Mouse (Mus musculus): ENCODE data around the gene Gm14085. TPM values are rescaled to one million over a fixed set of nuclear protein-coding genes. Genes with fewer than 3 reads are reported as not detected.
"Not testable (repeated sequence)": the region's sequence is repeated elsewhere in the genome, so short reads cannot be mapped to it uniquely, and the experiment has no call there.

The Gm14085 gene
- polyA plus RNA-seq, 1 experiment from 2014 or later, result not detected

DNA sequence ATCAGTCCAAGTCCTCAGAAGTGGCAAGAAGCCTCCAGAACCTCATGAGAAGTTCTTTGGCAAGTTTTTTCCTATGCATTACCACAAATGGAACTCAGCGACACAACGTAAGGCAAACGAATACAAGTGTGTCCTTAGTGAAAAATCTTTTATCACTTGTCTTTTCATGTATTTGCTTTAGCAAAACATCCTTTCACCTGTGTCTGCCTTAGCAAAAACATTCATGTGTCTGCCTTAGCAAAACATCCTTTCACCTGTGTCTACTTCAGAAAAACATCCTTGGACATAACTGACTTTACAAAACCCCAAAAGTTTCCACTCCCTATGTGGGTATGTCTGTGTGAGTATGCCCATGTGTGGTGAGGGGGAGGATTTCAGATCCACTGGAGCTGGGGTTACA, 15.5 kb upstream of the Gm14085 start:
- 95% methylated on average over 3 of the region's 3 CpGs for WGBS
- H3K27me3 ChIP-seq (ENCODE audit: control insufficient read depth, insufficient read depth, low read length), result no peaks in the 10 kb centered on the region
- no peaks in the 10 kb centered on the region for H3K36me3 ChIP-seq (ENCODE audit: control insufficient read depth, insufficient read depth, low read length)
- no peak overlapping the region for H3K9ac ChIP-seq (ENCODE audit: low read length)
- ATAC-seq (ENCODE audit: low FRiP score) (no peak), DNase-seq (ENCODE audit: low spot score, missing footprints) (no peak)
- peaks cover 6% of the 10 kb centered on the region; the same call in 1 of the 2 replicates for H3K4me1 ChIP-seq (ENCODE audit: control insufficient read depth, insufficient read depth, low read length)
- H3K4me3 ChIP-seq (ENCODE audit: low read depth, low read length), result no peak overlapping the region
- no peak overlapping the region for H3K4me2 ChIP-seq
- no peaks in the 10 kb centered on the region for H3K9me3 ChIP-seq (ENCODE audit: control insufficient read depth, low read length)
- H3K27ac ChIP-seq (ENCODE audit: low read depth, low read length), result no peak overlapping the region

DNA sequence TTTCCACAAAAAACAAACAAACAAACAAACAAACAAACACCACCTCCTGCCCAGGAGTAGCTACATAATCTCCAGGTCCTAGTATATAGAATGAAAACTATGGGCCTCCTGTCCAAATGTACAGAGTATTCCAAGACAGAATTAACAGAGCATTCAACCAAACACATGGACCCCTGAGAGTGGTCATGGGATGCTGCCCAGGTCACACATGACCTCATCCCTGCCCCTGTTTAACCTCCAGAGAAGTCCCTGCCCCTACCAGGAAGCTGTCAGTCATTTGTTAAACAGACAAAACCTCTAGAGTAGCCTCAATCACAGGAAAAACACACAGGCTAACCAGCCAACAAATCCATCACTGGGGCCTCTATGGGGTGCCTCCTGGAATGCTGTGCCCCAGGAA, 8.2 kb upstream of the Gm14085 start:
- H3K4me2 ChIP-seq, result no peak overlapping the region
- no peaks in the 10 kb centered on the region for H3K36me3 ChIP-seq (ENCODE audit: control insufficient read depth, insufficient read depth, low read length)
- H3K9ac ChIP-seq (ENCODE audit: low read length), result no peak overlapping the region
- no peak for DNase-seq (ENCODE audit: low spot score, missing footprints)
- H3K9me3 ChIP-seq (ENCODE audit: control insufficient read depth, low read length), result no peaks in the 10 kb centered on the region
- no peaks in the 10 kb centered on the region for H3K4me1 ChIP-seq (ENCODE audit: control insufficient read depth, insufficient read depth, low read length)
- no peak overlapping the region for H3K27ac ChIP-seq (ENCODE audit: low read depth, low read length)
- no peak overlapping the region for H3K4me3 ChIP-seq (ENCODE audit: low read depth, low read length)
- no peak for ATAC-seq (ENCODE audit: low FRiP score)
- H3K27me3 ChIP-seq (ENCODE audit: control insufficient read depth, insufficient read depth, low read length), result no peaks in the 10 kb centered on the region

DNA sequence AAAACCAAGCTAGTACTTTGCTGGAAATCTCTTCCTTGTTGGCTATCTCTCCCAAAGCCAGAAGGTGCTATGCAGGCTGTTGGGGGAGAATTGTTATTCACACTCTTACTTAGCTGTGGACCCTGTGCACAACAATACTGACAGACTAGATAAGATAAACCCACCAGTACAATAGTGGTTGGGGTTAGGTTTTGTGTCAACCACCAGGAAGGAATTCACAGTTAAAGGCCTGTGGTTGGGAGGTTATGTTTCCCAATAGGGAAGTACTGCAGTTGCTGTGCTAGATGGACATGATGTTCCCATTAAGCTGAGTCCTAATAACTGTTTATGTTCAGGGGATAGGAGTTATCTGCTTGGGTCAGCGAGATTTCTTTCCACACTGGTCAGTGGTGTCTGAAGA, 954 bp upstream of the Gm14085 start:
- not testable (repeated sequence) for H3K36me3 ChIP-seq (ENCODE audit: control insufficient read depth, insufficient read depth, low read length); H3K4me2 ChIP-seq; H3K27me3 ChIP-seq (ENCODE audit: control insufficient read depth, insufficient read depth, low read length); DNase-seq (ENCODE audit: low spot score, missing footprints); ATAC-seq (ENCODE audit: low FRiP score); H3K4me3 ChIP-seq (ENCODE audit: low read depth, low read length); H3K4me1 ChIP-seq (ENCODE audit: control insufficient read depth, insufficient read depth, low read length); H3K9ac ChIP-seq (ENCODE audit: low read length); H3K9me3 ChIP-seq (ENCODE audit: control insufficient read depth, low read length); H3K27ac ChIP-seq (ENCODE audit: low read depth, low read length)
- WGBS, result 70% methylated on average over 1 of the region's 1 CpGs

DNA sequence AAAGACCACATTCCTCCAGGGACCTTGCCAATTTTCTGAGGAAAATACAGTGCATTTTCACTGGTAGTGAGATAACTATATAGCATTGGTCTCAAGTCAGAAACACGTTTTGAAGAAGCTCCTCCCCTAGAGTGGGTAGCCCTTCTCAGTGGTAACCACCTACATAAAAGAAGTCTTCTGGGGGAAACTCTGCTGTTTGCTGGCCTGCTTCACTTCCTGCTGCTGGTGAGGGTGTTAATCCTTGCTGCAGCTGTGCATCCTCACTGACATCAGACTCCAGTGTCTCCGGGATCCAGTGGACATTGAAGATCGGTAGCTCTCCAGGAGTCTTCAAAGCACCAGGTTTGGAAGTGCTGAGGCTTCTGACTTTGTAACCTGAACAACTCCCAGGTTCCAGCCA, 913 bp downstream of the Gm14085 start:
- not testable (repeated sequence) for H3K9me3 ChIP-seq (ENCODE audit: control insufficient read depth, low read length); H3K27me3 ChIP-seq (ENCODE audit: control insufficient read depth, insufficient read depth, low read length); H3K4me3 ChIP-seq (ENCODE audit: low read depth, low read length); H3K27ac ChIP-seq (ENCODE audit: low read depth, low read length); H3K9ac ChIP-seq (ENCODE audit: low read length); DNase-seq (ENCODE audit: low spot score, missing footprints); ATAC-seq (ENCODE audit: low FRiP score); H3K4me1 ChIP-seq (ENCODE audit: control insufficient read depth, insufficient read depth, low read length); H3K36me3 ChIP-seq (ENCODE audit: control insufficient read depth, insufficient read depth, low read length); H3K4me2 ChIP-seq
- 75% methylated on average over 2 of the region's 3 CpGs for WGBS

DNA sequence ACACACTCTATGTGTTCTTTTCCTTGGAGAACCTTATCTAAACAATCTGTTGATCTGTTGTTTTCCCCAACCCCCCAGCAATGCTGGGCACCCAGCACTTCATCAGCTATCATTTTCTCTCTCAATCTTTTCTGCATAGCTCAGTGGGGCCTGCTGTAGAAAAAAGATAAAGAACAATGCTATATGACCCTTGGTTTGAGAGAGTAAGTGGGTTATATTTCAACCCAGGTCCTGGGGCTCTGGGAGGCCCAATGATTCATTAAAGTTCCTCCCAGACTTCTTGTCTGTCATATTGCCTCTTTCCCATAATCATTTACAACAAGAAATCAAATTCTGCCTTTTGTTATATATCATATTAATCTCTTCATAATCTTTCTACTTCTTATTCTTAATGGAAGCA, 1.4 kb downstream of the Gm14085 start:
- H3K9me3 ChIP-seq (ENCODE audit: control insufficient read depth, low read length); H3K4me1 ChIP-seq (ENCODE audit: control insufficient read depth, insufficient read depth, low read length); H3K9ac ChIP-seq (ENCODE audit: low read length); H3K27me3 ChIP-seq (ENCODE audit: control insufficient read depth, insufficient read depth, low read length); H3K4me2 ChIP-seq; DNase-seq (ENCODE audit: low spot score, missing footprints); H3K36me3 ChIP-seq (ENCODE audit: control insufficient read depth, insufficient read depth, low read length); H3K27ac ChIP-seq (ENCODE audit: low read depth, low read length); H3K4me3 ChIP-seq (ENCODE audit: low read depth, low read length); ATAC-seq (ENCODE audit: low FRiP score): not testable (repeated sequence)

DNA sequence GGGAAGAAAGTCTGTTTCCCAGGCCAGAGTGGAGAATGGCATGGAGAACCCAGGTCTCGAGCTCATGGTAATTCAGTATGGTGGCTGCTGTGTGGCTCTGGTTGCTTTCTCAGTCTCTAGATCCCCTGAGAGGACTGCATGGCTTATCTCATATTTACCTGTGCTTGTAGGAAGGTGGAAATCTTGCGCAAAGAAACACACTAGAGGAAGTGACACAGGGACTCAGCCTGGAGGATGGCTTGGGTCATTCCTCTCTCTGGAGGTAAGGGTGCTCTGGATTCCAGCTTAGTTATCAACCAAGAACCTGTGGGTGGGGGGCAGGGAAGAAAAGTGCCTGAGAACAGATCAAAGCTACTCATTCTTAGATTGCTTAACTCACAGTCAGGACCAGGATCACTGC, 1.9 kb downstream of the Gm14085 start:
- Histone ChIP-seq H3K36me3 (ENCODE audit: control insufficient read depth, insufficient read depth, low read length) (no peaks in the 10 kb centered on the region), H3K27ac (ENCODE audit: low read depth, low read length) (no peak overlapping the region), H3K9me3 (ENCODE audit: control insufficient read depth, low read length) (no peaks in the 10 kb centered on the region), H3K4me1 (ENCODE audit: control insufficient read depth, insufficient read depth, low read length) (no peaks in the 10 kb centered on the region), H3K27me3 (ENCODE audit: control insufficient read depth, insufficient read depth, low read length) (no peaks in the 10 kb centered on the region), H3K4me3 (ENCODE audit: low read depth, low read length) (no peak overlapping the region), H3K4me2 (no peak overlapping the region), H3K9ac (ENCODE audit: low read length) (no peak overlapping the region)
- WGBS, result 74% methylated on average over 2 of the region's 2 CpGs
- no peak for DNase-seq (ENCODE audit: low spot score, missing footprints)
- no peak for ATAC-seq (ENCODE audit: low FRiP score)

DNA sequence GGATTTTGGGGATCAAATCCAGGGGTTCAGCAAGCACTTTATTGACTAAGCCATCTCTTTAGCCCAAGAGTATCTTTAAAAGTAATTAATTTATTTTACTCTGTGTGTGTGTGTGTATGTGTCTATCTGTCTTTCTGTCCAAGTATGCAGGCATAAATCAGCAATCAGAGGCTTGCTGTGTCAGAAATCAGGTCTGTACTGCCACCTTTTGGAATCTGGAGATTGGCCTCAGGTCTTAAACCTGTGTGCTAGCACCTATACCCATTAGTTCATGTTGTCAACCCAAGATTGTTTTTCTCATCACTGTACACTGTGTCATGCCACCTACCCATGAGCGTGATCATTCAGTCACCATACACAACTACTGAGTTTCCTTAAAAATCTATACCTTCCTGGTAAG, 45.0 kb downstream of the Gm14085 start:
- H3K4me3 ChIP-seq (ENCODE audit: low read depth, low read length); H3K9me3 ChIP-seq (ENCODE audit: control insufficient read depth, low read length); DNase-seq (ENCODE audit: low spot score, missing footprints): not testable (repeated sequence)

DNA sequence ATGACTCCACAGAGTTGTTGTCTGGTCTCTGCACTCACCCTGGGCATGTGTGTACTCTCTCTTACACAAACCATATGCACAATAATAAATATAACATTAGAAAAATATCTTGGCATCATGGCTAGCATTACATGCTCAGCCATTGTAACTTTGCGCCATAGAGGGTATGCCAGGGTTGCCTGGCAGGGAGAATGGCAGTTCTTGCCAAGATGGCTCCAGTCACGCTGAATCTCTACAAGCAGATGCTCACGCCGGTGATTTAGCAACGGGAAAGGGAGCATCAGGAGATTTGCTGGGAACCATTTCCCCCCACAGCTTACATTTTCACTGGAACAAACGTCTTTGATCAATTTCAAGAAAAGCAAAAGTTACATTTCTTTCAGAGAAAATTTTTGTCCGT, 46.5 kb downstream of the Gm14085 start:
- 84% methylated on average over 7 of the region's 7 CpGs for WGBS

More for the DNA sequence above, 45.0 kb downstream of the Gm14085 start:
- 94% methylated on average over 1 of the region's 1 CpGs for WGBS
- not testable (repeated sequence) for H3K36me3 ChIP-seq (ENCODE audit: control insufficient read depth, insufficient read depth, low read length); H3K4me2 ChIP-seq; ATAC-seq (ENCODE audit: low FRiP score); H3K27me3 ChIP-seq (ENCODE audit: control insufficient read depth, insufficient read depth, low read length); H3K9ac ChIP-seq (ENCODE audit: low read length); H3K27ac ChIP-seq (ENCODE audit: low read depth, low read length); H3K4me1 ChIP-seq (ENCODE audit: control insufficient read depth, insufficient read depth, low read length)

DNA sequence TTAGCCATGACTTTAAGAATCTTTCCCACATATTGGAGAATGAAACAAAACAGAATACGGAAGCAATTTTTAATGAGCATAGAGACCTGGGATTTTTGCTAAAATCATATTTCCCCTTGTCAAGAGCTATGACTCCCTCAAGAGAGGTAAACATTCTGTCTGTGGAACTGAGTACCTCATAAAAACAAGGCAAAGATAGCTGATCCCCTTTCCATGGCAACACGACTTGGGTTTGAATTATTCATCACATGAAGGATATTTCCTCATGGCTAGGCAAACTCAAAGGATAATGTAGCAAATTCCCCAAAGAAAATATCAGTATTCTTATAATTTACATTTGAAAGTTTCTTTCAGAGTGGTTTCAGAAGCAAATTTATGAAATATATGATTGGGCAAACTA, 47.0 kb downstream of the Gm14085 start:
- Histone ChIP-seq H3K27me3 (ENCODE audit: control insufficient read depth, insufficient read depth, low read length) (no peaks in the 10 kb centered on the region), H3K27ac (ENCODE audit: low read depth, low read length) (no peak overlapping the region), H3K9me3 (ENCODE audit: control insufficient read depth, low read length) (no peaks in the 10 kb centered on the region), H3K4me2 (no peak overlapping the region), H3K4me1 (ENCODE audit: control insufficient read depth, insufficient read depth, low read length) (no peaks in the 10 kb centered on the region), H3K4me3 (ENCODE audit: low read depth, low read length) (no peak overlapping the region), H3K36me3 (ENCODE audit: control insufficient read depth, insufficient read depth, low read length) (no peaks in the 10 kb centered on the region), H3K9ac (ENCODE audit: low read length) (no peak overlapping the region)
- no peak for ATAC-seq (ENCODE audit: low FRiP score)
- DNase-seq (ENCODE audit: low spot score, missing footprints), result no peak
- 78% methylated on average over 2 of the region's 2 CpGs for WGBS

More for the DNA sequence above, 46.5 kb downstream of the Gm14085 start:
- no peaks in the 10 kb centered on the region for H3K9me3 ChIP-seq (ENCODE audit: control insufficient read depth, low read length)
- no peak overlapping the region for H3K9ac ChIP-seq (ENCODE audit: low read length)
- DNase-seq (ENCODE audit: low spot score, missing footprints) (no peak), ATAC-seq (ENCODE audit: low FRiP score) (no peak)
- no peaks in the 10 kb centered on the region for H3K36me3 ChIP-seq (ENCODE audit: control insufficient read depth, insufficient read depth, low read length)
- H3K4me3 ChIP-seq (ENCODE audit: low read depth, low read length), result no peak overlapping the region
- H3K27me3 ChIP-seq (ENCODE audit: control insufficient read depth, insufficient read depth, low read length), result no peaks in the 10 kb centered on the region
- H3K27ac ChIP-seq (ENCODE audit: low read depth, low read length), result no peak overlapping the region
- H3K4me1 ChIP-seq (ENCODE audit: control insufficient read depth, insufficient read depth, low read length), result no peaks in the 10 kb centered on the region
- no peak overlapping the region for H3K4me2 ChIP-seq
